Mouse (Mus musculus) left cerebral cortex, postnatal 10 days (tissue): ENCODE measurements around the gene Smap2. TPM values are rescaled to one million over a fixed set of nuclear protein-coding genes. Genes with fewer than 3 reads are reported as not detected.

Source experiments
- DNase-seq, 2 experiments: peaks; one replicate each; pipeline ENCODE4 v3.0.0; 2021 to 2022; ENCODE audit warnings: low spot score in 2 of 2, mixed read lengths in 1 of 2; ENCODE audit errors: extremely low spot score in 1 of 2
- intact Hi-C: fragments of 180-260 bp; cut with DNase I; formaldehyde crosslinking; loops from one replicate; pipeline ENCODE4 v1.15.1; 2025
- microRNA-seq: library from miRNA; unstranded; fragments of <30 nt; microRNA quantifications from one replicate; pipeline ENCODE4 v1.2.0, GENCODE M21; 2022
- total RNA-seq, 2 experiments: library from RNA; stranded (reverse); gene quantifications; 2 replicates each; pipeline ENCODE4 v1.2.3; 2021

Gene Smap2
- total RNA-seq, 2 experiments from 2014 or later = 145 to 148 TPM

GRCm38 (mm10) chr4:120930736-120931135, 86.3 kb downstream of the Smap2 start:
- intact Hi-C loops = no loop called here
- DNase-seq = no peak

- peak in 1 of 2 experiments; percentile 65 for DNase-seq
- intact Hi-C loops = no loop called here
Measured at GRCm38 (mm10) chr4:120928686-120929085, 88.4 kb downstream of the Smap2 start.

- DNase-seq = peak in 1 of 2 experiments; percentile 24
- intact Hi-C loops = no loop called here
Measured at GRCm38 (mm10) chr4:120925386-120925785, 91.7 kb downstream of the Smap2 start.

GRCm38 (mm10) chr4:120924554-120925299, 92.3 kb downstream of the Smap2 start, which contains the start of gene Exo5:
Gene Exo5 (minus strand): TSS chr4:120925017.
- intact Hi-C loops = no loop called here
- DNase-seq = peak; percentile 89 to 96

- intact Hi-C loops = no loop called here
- DNase-seq = no peak
Measured at GRCm38 (mm10) chr4:120921461-120921860, 95.6 kb downstream of the Smap2 start.

Small RNA genes within 50 kb of the gene (microRNA-seq; reads per million reads assigned to microRNA genes)
- 4.3 reads per million, percentile 15 among the genes with 10 or more reads in this experiment for gene Mir7015

Other genes with a start within 250 kb of the Smap2 start
- 10 to 100 TPM; 43.8 to 47.9 TPM for gene Nfyc, start 185.7 kb downstream of the Smap2 start, total RNA-seq
- 10 to 100 TPM; 38.9 to 41.0 TPM for gene Rims3, start 162.4 kb downstream of the Smap2 start, total RNA-seq
- gene Exo5, start 92.2 kb downstream of the Smap2 start, total RNA-seq = 10 to 100 TPM; 11.3 to 11.5 TPM
- 1 to 10 TPM; 2.6 to 2.7 TPM for gene Zfp69, start 65.5 kb downstream of the Smap2 start, total RNA-seq
- 10 to 100 TPM; 12.9 to 14.6 TPM for gene Col9a2, start 22.1 kb upstream of the Smap2 start, total RNA-seq
- 10 to 100 TPM; 21.8 to 21.9 TPM for gene Zmpste24, start 81.0 kb upstream of the Smap2 start, total RNA-seq
- gene Tmco2, start 92.0 kb upstream of the Smap2 start, total RNA-seq = under 1 TPM in 1 of 2 experiments, not detected in 1; 0.69 TPM
- 10 to 100 TPM; 31.2 to 31.6 TPM for gene Rlf, start 197.8 kb upstream of the Smap2 start, total RNA-seq